Mouse (Mus musculus) embryonic stem cell, embryonic (primary cell): ENCODE measurements around the gene Lep.

Source experiments
- CTCF ChIA-PET, 4 experiments: fragments of 300-600 bp in 2 of 4; fragments of 350-600 bp in 2 of 4; sonication (Branson Sonifier 250); formaldehyde crosslinking; loops; one replicate each; lab custom pipeline; 2022; ENCODE audit warnings: inconsistent platforms in 2 of 4; lab: Charles Lee
- POLR2A ChIA-PET, 4 experiments: fragments of 300-600 bp in 2 of 4; fragments of 350-600 bp in 2 of 4; sonication (Branson Sonifier 250); formaldehyde crosslinking; loops; one replicate each; lab custom pipeline; 2022; ENCODE audit warnings: antibody characterized with exemption in 4 of 4, inconsistent platforms in 1 of 4; lab: Charles Lee

The Lep gene

DNA sequence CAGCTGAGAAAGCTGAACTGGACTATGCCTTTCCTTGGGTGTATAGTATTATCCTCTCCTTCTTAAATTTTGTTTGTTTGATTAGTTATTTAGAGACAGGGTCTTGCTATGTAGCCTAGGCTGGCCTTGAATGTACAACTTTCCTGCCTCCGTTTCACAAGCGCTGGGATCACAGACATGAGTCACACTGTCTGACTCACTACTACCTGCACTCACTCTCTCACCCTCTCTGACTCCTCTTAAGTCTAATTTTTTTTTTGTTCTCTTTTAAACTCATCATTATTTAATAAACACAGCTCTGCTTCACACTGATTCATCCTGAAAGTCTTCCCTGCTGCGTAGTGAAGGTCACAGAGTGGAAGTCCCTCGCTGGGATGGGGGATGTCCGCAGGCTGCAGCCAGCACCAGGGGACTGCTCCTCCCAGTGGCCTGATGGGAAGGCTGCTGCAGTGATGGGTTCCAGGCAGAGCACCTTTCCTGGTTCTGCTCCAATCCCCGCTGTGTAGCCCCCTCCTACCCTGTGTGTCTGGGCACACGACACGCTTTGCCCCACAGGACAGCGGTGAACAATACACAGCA lies 22.8 kb downstream of the Lep start:
- ChIA-PET CTCF (interaction anchor here in 3 of 4 experiments (0.8 to 1.6 kb wide), 6 partner anchors 10 to 127 kb away, joined by 3 to 7 read pairs (median 3); partner anchors contain the start of gene Prrt4 (in 1 of the 3)), POLR2A (interaction anchor here in 3 of 4 experiments (0.5 to 1.6 kb wide), 6 partner anchors 10 to 458 kb away, joined by 3 to 8 read pairs (median 4); partner anchors contain the start of gene Rbm28 (in 1 of the 3))

GRCm38 (mm10) chr6:29084401-29084800 lies 24.4 kb downstream of the Lep start:
- CTCF ChIA-PET, result interaction anchor here in 3 of 4 experiments (1.1 to 1.6 kb wide), 3 partner anchors 8 to 129 kb away, joined by 3 to 7 read pairs (median 4); no protein-coding TSS in a partner anchor
- POLR2A ChIA-PET, result interaction anchor here in 2 of 4 experiments (1.2 to 1.6 kb wide), 2 partner anchors 31 to 80 kb away, joined by 3 to 5 read pairs; partner anchors contain the start of gene Rbm28 (in 1 of the 2)

DNA sequence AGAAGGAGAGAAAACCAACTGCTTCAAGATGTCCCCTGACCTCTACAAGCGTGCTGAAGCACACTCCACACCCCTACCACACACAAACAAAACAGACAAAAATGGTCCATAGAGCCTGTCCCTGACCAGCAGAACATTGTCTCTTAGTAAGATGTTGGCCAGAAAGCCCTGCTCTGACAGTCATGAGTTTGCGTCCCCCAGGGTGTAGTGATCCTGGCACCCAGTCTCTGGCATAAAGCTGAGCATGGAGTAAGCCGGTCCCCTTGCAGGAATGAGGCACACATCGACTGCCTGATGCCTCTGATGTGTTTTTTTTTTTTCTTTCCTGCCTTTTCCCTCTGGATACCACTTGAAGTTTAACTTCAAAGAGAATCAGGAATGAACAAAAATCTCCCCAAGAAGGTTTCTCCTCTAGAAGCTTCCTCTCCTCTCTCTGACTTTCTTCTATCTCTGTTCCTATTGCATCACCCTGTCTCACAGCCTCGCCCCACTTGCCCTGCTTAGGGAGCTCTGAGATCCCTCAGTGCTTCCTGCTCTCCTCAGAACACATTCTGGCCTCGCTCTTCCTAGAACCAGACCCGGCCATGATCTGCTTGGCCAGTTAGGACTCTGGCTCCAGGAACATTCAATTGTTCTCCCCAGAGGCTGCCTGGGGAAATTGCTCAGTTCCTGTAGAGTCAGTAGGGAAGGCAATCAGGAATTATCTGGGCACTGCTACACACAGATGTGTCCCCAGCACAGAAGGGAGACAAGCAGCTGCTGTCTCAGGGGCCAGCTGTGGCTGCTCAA lies 28.1 kb downstream of the Lep start:
- ChIA-PET CTCF (interaction anchor here in 1 of 4 experiments (0.6 kb wide), 1 partner anchor 690 kb away, joined by 5 read pairs; no protein-coding TSS in a partner anchor), POLR2A (interaction anchor here (0.5 to 1.6 kb wide), 6 partner anchors 11 to 258 kb away, joined by 3 to 6 read pairs (median 4); no protein-coding TSS in a partner anchor)

- POLR2A ChIA-PET, result interaction anchor here in 3 of 4 experiments (0.7 to 2.1 kb wide), 14 partner anchors 8 to 185 kb away, joined by 3 to 8 read pairs (median 3); no protein-coding TSS in a partner anchor
- CTCF ChIA-PET, result interaction anchor here (0.5 to 2.4 kb wide), 22 partner anchors 9 to 149 kb away, joined by 3 to 13 read pairs (median 4); partner anchors contain the start of gene Rbm28 (in 1 of the 4)
These were observed 32.2 kb downstream of the Lep start for GRCm38 (mm10) chr6:29092234-29092633.

GRCm38 (mm10) chr6:29092904-29093303 lies 32.9 kb downstream of the Lep start:
- ChIA-PET CTCF (interaction anchor here (0.5 to 2.4 kb wide), 27 partner anchors 8 to 186 kb away, joined by 3 to 13 read pairs (median 3); partner anchors contain the start of genes Fam71f2 (in 1 of the 4) and Rbm28 (in 1 of the 4)), POLR2A (interaction anchor here in 3 of 4 experiments (0.5 to 2.1 kb wide), 17 partner anchors 10 to 499 kb away, joined by 3 to 8 read pairs (median 3); no protein-coding TSS in a partner anchor)

DNA sequence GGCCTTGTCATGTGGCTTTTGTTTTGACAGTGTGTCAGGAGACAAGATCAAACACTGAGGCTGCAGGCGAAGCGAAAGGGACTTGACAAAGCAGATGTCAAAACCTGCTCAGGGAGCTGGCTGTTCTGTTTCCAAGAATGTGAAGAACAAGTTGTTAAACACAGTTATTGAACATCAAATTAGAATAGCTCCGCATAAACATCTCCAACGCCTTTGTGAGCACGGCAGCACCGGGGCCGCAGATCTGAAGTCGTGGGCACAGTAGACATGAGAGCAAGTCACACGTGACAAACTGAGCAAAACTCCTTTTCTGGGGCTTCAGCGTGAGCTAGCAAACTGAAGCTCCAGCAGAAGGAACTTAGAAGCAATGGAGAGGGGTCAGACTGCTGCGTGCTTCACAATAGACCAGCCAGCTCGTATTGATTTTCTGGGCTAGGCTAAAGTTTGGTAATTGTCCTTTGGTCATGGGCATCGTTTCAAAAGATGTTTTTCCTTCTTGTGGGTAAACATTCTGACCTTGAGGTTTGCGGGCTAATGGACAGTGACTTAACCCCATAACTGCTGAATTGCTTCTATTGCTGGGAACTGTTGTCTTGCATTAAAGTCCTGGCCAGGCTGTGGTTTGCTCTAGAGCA lies 39.6 kb downstream of the Lep start:
- POLR2A ChIA-PET, result interaction anchor here in 2 of 4 experiments (0.7 to 2.0 kb wide), 8 partner anchors 8 to 620 kb away, joined by 3 to 11 read pairs (median 4); no protein-coding TSS in a partner anchor
- CTCF ChIA-PET, result interaction anchor here in 1 of 4 experiments (0.7 kb wide), 1 partner anchor 17 kb away, joined by 3 read pairs; no protein-coding TSS in a partner anchor

- CTCF ChIA-PET, result interaction anchor here in 1 of 4 experiments (0.7 kb wide), 1 partner anchor 8 kb away, joined by 3 read pairs; no protein-coding TSS in a partner anchor
- POLR2A ChIA-PET, result interaction anchor here in 2 of 4 experiments (0.8 to 2.0 kb wide), 4 partner anchors 9 to 18 kb away, joined by 3 to 11 read pairs (median 4); no protein-coding TSS in a partner anchor
These were observed 40.4 kb downstream of the Lep start for GRCm38 (mm10) chr6:29100423-29100822.

DNA sequence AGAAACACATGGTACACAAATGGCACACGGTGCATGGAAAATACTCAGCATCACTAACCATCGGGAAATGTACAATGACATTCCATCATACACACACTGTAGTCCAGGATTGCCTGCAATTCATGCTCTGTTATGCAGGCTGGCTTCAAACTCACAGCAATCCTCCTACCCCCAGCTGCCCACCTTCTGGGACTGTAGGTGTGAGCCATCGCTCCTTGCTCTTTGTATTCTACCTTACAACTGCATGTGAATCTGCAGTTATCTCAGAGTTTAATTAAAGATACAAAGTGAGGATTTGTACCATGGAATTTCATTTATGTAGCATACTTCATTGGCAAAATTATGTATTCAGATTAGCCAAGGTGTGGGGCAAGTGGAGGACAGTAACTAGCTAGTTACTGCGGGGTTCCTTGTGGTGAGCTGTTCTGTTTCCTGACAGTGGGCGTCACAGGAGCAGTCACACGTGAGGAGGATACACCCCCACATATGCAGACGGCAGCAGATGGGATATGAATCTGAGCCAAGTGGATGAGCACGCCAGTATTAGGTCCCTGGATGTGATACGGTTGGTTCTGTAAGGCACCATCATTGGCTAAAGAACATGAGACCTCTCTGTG lies 41.3 kb downstream of the Lep start:
- CTCF ChIA-PET, result interaction anchor here in 1 of 4 experiments (0.7 kb wide), 1 partner anchor 8 kb away, joined by 3 read pairs; no protein-coding TSS in a partner anchor
- POLR2A ChIA-PET, result interaction anchor here in 1 of 4 experiments (0.9 to 2.0 kb wide), 2 partner anchors 14 to 17 kb away, joined by 4 to 11 read pairs; no protein-coding TSS in a partner anchor

- ChIA-PET POLR2A (interaction anchor here in 3 of 4 experiments (0.6 to 3.7 kb wide), 11 partner anchors 9 to 513 kb away, joined by 3 to 20 read pairs (median 3); no protein-coding TSS in a partner anchor), CTCF (interaction anchor here in 1 of 4 experiments (1.0 kb wide), 1 partner anchor 15 kb away, joined by 5 read pairs; no protein-coding TSS in a partner anchor)
These were observed 48.4 kb downstream of the Lep start for GRCm38 (mm10) chr6:29108376-29108775.

- POLR2A ChIA-PET, result interaction anchor here in 1 of 4 experiments (1.1 to 1.3 kb wide), 3 partner anchors 10 to 26 kb away, joined by 3 read pairs; no protein-coding TSS in a partner anchor
- CTCF ChIA-PET, result interaction anchor here in 1 of 4 experiments (0.7 kb wide), 1 partner anchor 60 kb away, joined by 4 read pairs; no protein-coding TSS in a partner anchor
These were observed 51.5 kb downstream of the Lep start for GRCm38 (mm10) chr6:29111501-29111900.

DNA sequence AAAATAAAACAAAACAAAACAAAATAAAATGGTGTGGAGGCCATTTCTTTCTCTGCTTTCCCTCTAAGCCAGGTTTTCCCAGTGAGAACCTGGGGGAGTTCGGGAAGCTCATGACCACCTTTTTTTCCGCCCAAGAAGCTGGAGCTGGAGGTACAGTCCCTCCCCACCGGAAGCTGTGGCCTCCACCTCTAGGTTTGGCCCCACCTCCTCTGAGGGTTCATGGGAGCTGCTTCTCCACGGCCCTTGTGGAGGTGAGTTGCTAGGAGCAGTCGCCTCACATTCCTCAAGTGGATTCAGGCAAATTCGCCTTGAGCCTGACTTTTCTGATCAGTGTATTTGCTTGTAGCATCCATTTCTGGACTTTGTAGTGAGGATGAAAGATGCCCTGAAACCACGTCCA lies 55.7 kb downstream of the Lep start:
- POLR2A ChIA-PET, result interaction anchor here in 3 of 4 experiments (0.6 to 1.4 kb wide), 14 partner anchors 9 to 636 kb away, joined by 3 to 7 read pairs (median 3); partner anchors contain the start of genes Rbm28 (in 2 of the 3), Calu (in 1 of the 3) and Prrt4 (in 1 of the 3)
- CTCF ChIA-PET, result interaction anchor here in 2 of 4 experiments (0.5 to 0.7 kb wide), 3 partner anchors 422 to 738 kb away, joined by 3 to 14 read pairs (median 7); no protein-coding TSS in a partner anchor

- ChIA-PET POLR2A (interaction anchor here (0.6 to 4.6 kb wide), 20 partner anchors 9 to 637 kb away, joined by 3 to 22 read pairs (median 4); partner anchors contain the start of genes Ccdc136 (in 1 of the 4) and Rbm28 (in 1 of the 4)), CTCF (interaction anchor here in 2 of 4 experiments (0.9 to 2.0 kb wide), 3 partner anchors 10 to 25 kb away, joined by 3 to 4 read pairs (median 3); no protein-coding TSS in a partner anchor)
These were observed 57.5 kb downstream of the Lep start for GRCm38 (mm10) chr6:29117417-29118104.

GRCm38 (mm10) chr6:29118231-29118630 lies 58.2 kb downstream of the Lep start:
- ChIA-PET POLR2A (interaction anchor here (0.5 to 4.6 kb wide), 34 partner anchors 9 to 1049 kb away, joined by 3 to 22 read pairs (median 4); partner anchors contain the start of gene Rbm28 (in 1 of the 4)), CTCF (interaction anchor here in 3 of 4 experiments (1.0 to 2.0 kb wide), 4 partner anchors 15 to 25 kb away, joined by 3 to 4 read pairs (median 3); no protein-coding TSS in a partner anchor)

DNA sequence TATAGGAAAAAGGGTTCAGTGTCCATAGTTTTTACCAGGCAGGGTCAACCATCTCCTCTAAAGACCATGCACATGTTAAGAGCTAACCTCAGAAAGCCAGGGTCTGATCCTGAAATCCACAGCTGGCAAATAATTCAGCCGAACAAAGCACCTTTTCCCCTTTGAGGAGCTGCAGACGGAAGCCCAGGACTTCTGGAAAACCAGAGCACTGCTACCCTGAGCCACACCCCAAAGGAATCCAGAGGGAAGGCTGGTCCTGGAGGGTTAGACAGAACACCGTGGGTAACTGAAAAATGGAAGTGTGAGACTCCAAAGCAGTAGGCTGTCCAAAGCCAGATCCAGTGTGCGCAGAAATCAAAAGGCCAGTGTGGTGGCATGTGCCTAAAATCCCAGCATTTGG lies 58.9 kb downstream of the Lep start:
- ChIA-PET POLR2A (interaction anchor here (0.6 to 4.6 kb wide), 27 partner anchors 9 to 639 kb away, joined by 3 to 22 read pairs (median 4); partner anchors contain the start of gene Rbm28 (in 1 of the 4)), CTCF (interaction anchor here (0.6 to 2.0 kb wide), 5 partner anchors 15 to 99 kb away, joined by 3 to 6 read pairs (median 3); no protein-coding TSS in a partner anchor)

DNA sequence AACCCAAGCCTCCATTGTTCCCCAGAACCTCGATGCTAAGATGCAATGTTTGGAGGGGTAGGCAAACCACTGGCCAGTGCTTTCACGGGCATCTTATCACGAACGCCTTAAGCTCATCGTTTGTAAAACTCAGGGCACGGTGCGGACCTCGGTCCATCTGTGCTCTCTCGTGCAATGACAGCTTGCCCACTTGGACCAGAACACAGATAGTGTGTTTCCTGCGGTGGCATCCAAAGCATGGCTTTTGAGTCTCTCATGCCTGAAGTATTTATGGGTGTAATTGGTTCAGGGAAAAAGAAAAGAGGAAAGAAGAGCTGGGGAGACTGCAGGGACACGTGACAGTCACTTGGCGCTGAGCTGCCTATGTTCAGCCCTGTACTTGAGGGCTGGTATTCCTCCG lies 60.0 kb downstream of the Lep start:
- CTCF ChIA-PET, result interaction anchor here in 3 of 4 experiments (0.5 to 1.3 kb wide), 3 partner anchors 13 to 186 kb away, joined by 3 to 4 read pairs (median 3); no protein-coding TSS in a partner anchor
- POLR2A ChIA-PET, result interaction anchor here in 3 of 4 experiments (0.6 to 4.6 kb wide), 11 partner anchors 8 to 1130 kb away, joined by 3 to 22 read pairs (median 4); partner anchors contain the start of gene Atp6v1f (in 1 of the 3)
